Mouse (Mus musculus) hindbrain, embryonic 15.5 days (tissue): Measurements from ENCODE around the gene Fam19a3. TPM values are rescaled to one million over a fixed set of nuclear protein-coding genes. Genes with fewer than 3 reads are reported as not detected.

Experiments
- ATAC-seq: fragments of 200-750 bp; cut with Nextera tagmentation; 2 replicates; pipeline ENCODE4 v1.8.0; 2017; ENCODE audit warnings: low read depth, moderate number of reproducible peaks, moderate TSS enrichment; ENCODE audit not compliant: low FRiP score
- H3K27ac ChIP-seq: fragments of 300-500 bp; sonication (generic); replicated peaks from 2 replicates; pipeline ENCODE4 v1.5.1; 2015; ENCODE audit warnings: mild to moderate bottlenecking, inconsistent platforms
- H3K27me3 ChIP-seq: fragments of 300-500 bp; sonication (generic); 2 replicates; pipeline ENCODE4 v1.6.1; 2015; ENCODE audit warnings: control low read depth, inconsistent platforms
- H3K36me3 ChIP-seq: fragments of 300-500 bp; sonication (generic); 2 replicates; pipeline ENCODE4 v1.6.1; 2015; ENCODE audit warnings: control low read depth, inconsistent platforms
- H3K4me1 ChIP-seq: fragments of 300-500 bp; sonication (generic); replicated peaks from 2 replicates; pipeline ENCODE4 v1.6.1; 2015; ENCODE audit warnings: control low read depth, inconsistent platforms
- H3K4me2 ChIP-seq: fragments of 300-500 bp; sonication (generic); 2 replicates; pipeline ENCODE4 v1.6.1; 2015; ENCODE audit warnings: moderate library complexity, mild to moderate bottlenecking, inconsistent platforms
- H3K4me3 ChIP-seq: fragments of 300-500 bp; sonication (generic); 2 replicates; pipeline ENCODE4 v1.5.1; 2015; ENCODE audit warnings: mild to moderate bottlenecking, inconsistent platforms
- H3K9ac ChIP-seq: fragments of 300-500 bp; sonication (generic); 2 replicates; pipeline ENCODE4 v1.6.1; 2015; ENCODE audit warnings: inconsistent platforms
- H3K9me3 ChIP-seq: fragments of 300-500 bp; sonication (generic); 2 replicates; pipeline ENCODE4 v1.6.1; 2016; ENCODE audit warnings: control low read depth, inconsistent platforms
- WGBS: fragments of 180-500 bp; shearing (Covaris S2); methylation state at CpG from one replicate; pipeline ENCODE4 v1.1.7; 2015; 5-methylcytosine and 5-hydroxymethylcytosine counted together
- polyA plus RNA-seq: library from polyadenylated mRNA; unstranded; fragments of >200 nt; fragmentation: Nextera tagmentation; extraction: Ambion mirVana; gene quantifications from 2 replicates; pipeline ENCODE4 v1.2.1, GENCODE M21; 2015

The Fam19a3 gene
- polyA plus RNA-seq, 1 experiment from 2014 or later = not detected

DNA sequence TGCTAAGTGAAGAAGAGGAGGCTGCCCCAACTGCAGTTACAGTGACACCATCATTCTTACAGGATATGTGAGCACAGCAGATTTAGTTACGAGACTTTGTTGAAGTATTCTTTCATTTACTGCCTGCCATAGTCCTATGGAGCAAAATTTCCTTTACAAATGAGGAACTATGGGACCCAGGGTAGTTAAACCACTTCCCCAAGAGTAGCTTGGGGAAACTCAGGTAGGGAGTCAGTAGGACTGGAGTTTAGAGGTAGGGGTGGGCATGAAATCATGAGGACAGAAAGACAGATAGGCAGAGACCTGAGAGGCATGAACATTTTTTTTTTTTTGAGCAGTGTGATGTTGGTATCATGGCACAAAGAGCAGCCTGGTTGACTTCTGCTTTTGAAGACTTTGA is 37.8 kb downstream of the Fam19a3 start:
- WGBS = 89% methylated on average over 1 of the region's 1 CpGs
- H3K9me3 ChIP-seq = no peaks in the 10 kb centered on the region
- no peak for ATAC-seq

DNA sequence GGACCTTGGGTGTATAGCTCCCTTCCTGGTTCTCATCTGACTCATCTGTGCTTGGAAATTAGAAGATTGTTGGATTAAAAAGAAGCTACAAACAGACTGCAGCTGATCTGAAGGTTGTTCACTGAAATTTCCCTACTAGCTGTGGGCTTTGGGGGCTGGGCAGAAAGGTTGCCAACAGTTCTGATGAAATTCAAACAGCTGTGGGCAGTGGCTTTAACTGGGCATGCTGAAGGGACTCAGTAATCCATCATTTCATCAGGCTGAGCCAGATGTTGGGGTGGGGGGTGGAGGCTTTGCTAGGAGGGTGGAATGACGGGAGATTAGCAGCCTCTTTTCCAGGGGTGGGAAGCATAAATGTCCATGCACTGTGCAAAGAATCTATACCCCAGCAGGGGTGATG is 38.5 kb downstream of the Fam19a3 start:
- Histone ChIP-seq H3K36me3 (no peaks in the 10 kb centered on the region), H3K4me2 (no peak overlapping the region), H3K4me3 (no peak overlapping the region), H3K27me3 (no peaks in the 10 kb centered on the region), H3K27ac (no peak overlapping the region), H3K4me1 (no peaks in the 10 kb centered on the region), H3K9me3 (no peaks in the 10 kb centered on the region), H3K9ac (no peak overlapping the region)
- WGBS = 48% methylated on average over 1 of the region's 1 CpGs
- ATAC-seq = no peak

More for the DNA sequence above, 37.8 kb downstream of the Fam19a3 start:
- no peak overlapping the region for H3K4me2 ChIP-seq
- H3K27ac ChIP-seq = no peak overlapping the region
- no peak overlapping the region for H3K9ac ChIP-seq
- no peaks in the 10 kb centered on the region for H3K27me3 ChIP-seq
- no peaks in the 10 kb centered on the region for H3K4me1 ChIP-seq
- H3K36me3 ChIP-seq = no peaks in the 10 kb centered on the region
- H3K4me3 ChIP-seq = no peak overlapping the region

DNA sequence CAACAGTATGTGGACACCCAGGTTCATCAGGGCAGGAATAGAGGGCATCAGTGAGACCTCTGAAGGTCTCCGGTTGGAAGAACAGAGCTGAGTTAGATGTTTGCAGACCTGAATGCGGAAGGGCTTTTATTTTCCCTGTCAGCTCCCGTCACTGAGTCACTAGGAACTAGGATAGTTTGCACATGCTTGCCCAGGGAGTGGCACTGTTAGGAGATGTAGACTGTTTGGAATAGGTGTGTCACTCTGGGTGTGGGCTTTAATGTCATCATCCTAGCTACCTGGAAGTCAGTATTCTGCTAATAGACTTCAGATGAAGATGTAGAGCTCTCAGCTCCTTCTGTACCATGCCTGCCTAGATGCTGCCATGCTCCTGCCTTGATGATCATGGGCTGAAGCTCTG is 39.7 kb downstream of the Fam19a3 start:
- H3K9ac ChIP-seq = no peak overlapping the region
- no peaks in the 10 kb centered on the region for H3K9me3 ChIP-seq
- ATAC-seq = no peak
- H3K36me3 ChIP-seq = no peaks in the 10 kb centered on the region
- no peak overlapping the region for H3K27ac ChIP-seq
- H3K4me3 ChIP-seq = no peak overlapping the region
- no peaks in the 10 kb centered on the region for H3K4me1 ChIP-seq
- no peak overlapping the region for H3K4me2 ChIP-seq
- no peaks in the 10 kb centered on the region for H3K27me3 ChIP-seq
- WGBS = 95% methylated on average over 3 of the region's 3 CpGs

DNA sequence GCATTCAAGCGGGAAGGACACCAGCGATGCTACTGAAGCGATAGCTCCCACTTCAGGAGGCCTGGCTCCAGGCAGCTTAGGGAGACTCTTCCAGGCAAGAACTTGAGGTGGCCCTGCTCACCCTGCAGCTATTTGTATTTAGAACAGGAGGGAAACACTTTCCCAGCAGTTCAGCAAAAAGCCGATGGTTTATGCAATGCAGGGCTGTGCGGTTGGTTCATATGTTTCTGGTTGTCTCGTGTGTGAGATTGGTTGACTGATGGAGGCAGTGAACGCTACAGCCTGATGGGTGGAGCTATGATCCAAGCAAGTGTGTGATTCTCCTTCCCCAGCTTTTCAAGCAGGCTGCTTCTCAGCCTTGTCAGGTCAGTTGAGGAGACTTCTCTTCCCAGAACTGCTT is 47.0 kb downstream of the Fam19a3 start:
- H3K36me3 ChIP-seq = no peaks in the 10 kb centered on the region
- H3K4me2 ChIP-seq = no peak overlapping the region
- H3K9ac ChIP-seq = no peak overlapping the region
- no peaks in the 10 kb centered on the region for H3K9me3 ChIP-seq
- no peak overlapping the region for H3K27ac ChIP-seq
- no peak overlapping the region for H3K4me3 ChIP-seq
- 59% methylated on average over 7 of the region's 7 CpGs for WGBS
- ATAC-seq = no peak
- H3K27me3 ChIP-seq = no peaks in the 10 kb centered on the region
- no peaks in the 10 kb centered on the region for H3K4me1 ChIP-seq

DNA sequence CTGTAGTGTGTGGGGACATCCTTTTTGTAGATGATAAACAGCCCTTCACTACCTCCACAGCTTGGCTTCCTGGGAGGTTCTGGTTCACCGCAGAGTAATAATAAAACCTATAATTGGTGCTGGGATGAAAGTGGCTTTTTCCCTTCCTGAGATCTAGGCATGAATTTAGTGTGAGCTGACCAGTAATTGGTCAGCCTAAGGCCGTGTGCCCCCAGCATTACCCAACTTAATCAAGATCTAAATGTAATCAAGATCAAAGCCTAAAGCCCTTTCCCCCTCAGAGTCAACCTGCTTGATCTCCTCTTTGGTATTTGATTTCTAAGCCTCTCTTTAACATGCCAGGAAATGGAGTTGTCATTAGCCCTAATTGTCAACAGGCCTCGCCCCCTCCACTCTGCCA is 48.7 kb downstream of the Fam19a3 start:
- no peak for ATAC-seq
- WGBS = 74% methylated on average over 3 of the region's 3 CpGs

DNA sequence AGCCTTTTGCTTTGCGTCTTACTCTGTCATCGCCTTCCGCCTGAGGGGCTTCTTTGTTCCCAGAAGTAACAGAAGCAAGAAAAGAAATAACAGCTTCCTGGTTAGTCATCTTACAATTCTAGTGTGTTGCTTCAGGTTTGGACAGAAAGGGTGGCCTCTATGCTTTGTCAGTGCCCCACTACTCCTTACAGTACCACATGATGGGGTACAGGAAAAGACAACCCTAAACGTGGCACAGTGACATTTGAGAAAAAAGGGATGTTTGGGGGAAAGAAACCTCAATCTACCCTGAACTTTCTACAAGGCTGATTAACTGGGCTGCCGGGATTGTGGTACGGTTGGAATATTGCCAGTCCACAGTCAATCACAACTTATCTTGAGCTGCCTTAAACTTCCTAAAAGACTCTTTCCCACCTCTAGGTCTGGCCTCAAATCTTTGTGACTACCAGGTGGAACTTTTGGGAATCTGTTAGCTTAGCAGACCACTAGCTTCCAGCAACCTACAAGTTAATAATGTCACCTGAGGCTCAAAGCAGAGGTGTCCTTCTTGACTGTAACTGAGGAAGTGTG is 52.3 kb downstream of the Fam19a3 start:
- Histone ChIP-seq H3K4me1 (no peaks in the 10 kb centered on the region), H3K4me3 (no peak overlapping the region), H3K36me3 (no peaks in the 10 kb centered on the region), H3K27ac (no peak overlapping the region), H3K27me3 (no peaks in the 10 kb centered on the region), H3K9ac (no peak overlapping the region), H3K4me2 (no peak overlapping the region), H3K9me3 (no peaks in the 10 kb centered on the region)
- WGBS = 79% methylated on average over 6 of the region's 6 CpGs
- no peak for ATAC-seq

More for the DNA sequence above, 48.7 kb downstream of the Fam19a3 start:
- Histone ChIP-seq H3K27ac (no peak overlapping the region), H3K4me1 (no peaks in the 10 kb centered on the region), H3K9me3 (no peaks in the 10 kb centered on the region), H3K36me3 (no peaks in the 10 kb centered on the region), H3K4me3 (no peak overlapping the region), H3K27me3 (no peaks in the 10 kb centered on the region), H3K4me2 (no peak overlapping the region), H3K9ac (no peak overlapping the region)

Other genes starting within 250 kb of the Fam19a3 start
- 9.1 and 10.5 TPM in 2 replicates for gene Slc16a1, start 143.2 kb downstream of the Fam19a3 start, polyA plus RNA-seq
- gene Ppm1j, start 784 bp downstream of the Fam19a3 start, polyA plus RNA-seq = 1.2 and 2.9 TPM in 2 replicates
- gene Rhoc, start 6.5 kb upstream of the Fam19a3 start, polyA plus RNA-seq = 58.1 and 63.0 TPM in 2 replicates
- gene Mov10, start 36.7 kb upstream of the Fam19a3 start, polyA plus RNA-seq = 9.1 and 13.4 TPM in 2 replicates
- gene St7l, start 82.2 kb upstream of the Fam19a3 start, polyA plus RNA-seq = 31.8 and 34.7 TPM in 2 replicates
- gene Capza1, start 82.7 kb upstream of the Fam19a3 start, polyA plus RNA-seq = 150 and 154 TPM in 2 replicates
- 1.1 and 1.2 TPM in 2 replicates for gene Wnt2b, start 180.1 kb upstream of the Fam19a3 start, polyA plus RNA-seq